Mouse (Mus musculus) gonadal fat pad, adult 2 months (tissue): ENCODE measurements around the gene Sdr9c7. TPM values are rescaled to one million over a fixed set of nuclear protein-coding genes. Genes with fewer than 3 reads are reported as not detected.
A peak's percentile ranks its signal among the peaks of the same experiment; 100 is the strongest.
"Not testable (repeated sequence)": the region's sequence is repeated elsewhere in the genome, so short reads cannot be mapped to it uniquely, and the experiment has no call there.

ENCODE experiments used
- DNase-seq: peaks from one replicate; pipeline ENCODE4 v3.0.0-alpha.2; 2012; ENCODE audit warnings: low read depth
- polyA plus RNA-seq: library from polyadenylated mRNA; depleted of rRNA; stranded (reverse); fragments of >200 nt; gene quantifications from 2 replicates; pipeline ENCODE4 v1.2.3, GENCODE M21; 2012; rRNA removed

Gene Sdr9c7
- polyA plus RNA-seq, result 0.04 and 0.30 TPM in 2 replicates

DNA sequence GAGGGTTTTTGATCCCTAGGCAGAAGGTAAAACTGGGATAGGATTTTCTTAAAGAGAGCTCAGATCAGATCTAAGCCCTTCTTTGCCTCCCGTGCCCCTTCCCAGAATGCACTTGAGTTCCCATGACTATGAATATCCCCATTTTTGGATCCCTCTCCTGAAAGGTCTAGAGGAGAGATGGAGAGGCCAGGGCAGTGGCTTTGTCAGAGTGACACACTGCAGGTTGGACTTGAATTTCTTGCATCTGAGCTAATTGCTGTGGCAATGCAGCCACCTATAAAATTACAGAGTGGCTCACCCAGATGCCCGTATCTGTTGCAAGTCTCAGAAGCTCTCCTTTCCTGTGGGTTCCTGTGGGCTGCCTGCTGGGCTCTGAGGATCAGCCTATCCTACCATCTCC, at the start of gene Sdr9c7:
Gene Sdr9c7, plus strand, starts transcription at position 301 of the 400 bp plus-strand sequence.
- no peak for DNase-seq

GRCm38 (mm10) chr10:127849628-127850027, 48.7 kb upstream of the Sdr9c7 start, which contains the start of gene Rdh19:
Rdh19 (plus strand) TSS chr10:127849928.
- DNase-seq, result no peak

GRCm38 (mm10) chr10:127856376-127856775, 41.9 kb upstream of the Sdr9c7 start:
- no peak for DNase-seq

- no peak for DNase-seq
These were observed 33.4 kb upstream of the Sdr9c7 start for GRCm38 (mm10) chr10:127864931-127865330.

- DNase-seq, result no peak
These were observed 32.1 kb upstream of the Sdr9c7 start, which contains the start of gene Rdh16f2 for GRCm38 (mm10) chr10:127866232-127866631. Rdh16f2 (plus strand) TSS chr10:127866474.

- no peak for DNase-seq
These were observed 25.8 kb upstream of the Sdr9c7 start for GRCm38 (mm10) chr10:127872484-127872883.

DNA sequence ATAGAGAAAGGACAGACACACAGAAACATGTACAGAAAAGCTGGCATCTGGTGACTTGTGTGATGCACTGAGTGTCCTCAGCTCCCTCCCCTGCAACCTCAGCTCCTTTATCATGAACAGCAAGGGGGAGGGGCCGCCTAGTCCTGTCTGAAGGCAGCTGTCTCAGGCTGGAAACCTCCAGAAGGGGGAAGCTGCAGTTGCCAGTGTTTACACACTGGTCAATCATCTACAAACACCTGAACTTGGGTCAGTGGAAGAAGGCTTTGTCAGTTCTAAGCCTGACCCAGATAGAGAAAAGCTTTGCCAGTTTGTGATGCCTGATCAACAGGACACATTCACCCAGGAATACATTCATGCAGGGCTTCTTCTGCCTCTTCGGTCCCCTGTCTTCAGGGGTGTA, 20.6 kb upstream of the Sdr9c7 start:
- no peak for DNase-seq

DNA sequence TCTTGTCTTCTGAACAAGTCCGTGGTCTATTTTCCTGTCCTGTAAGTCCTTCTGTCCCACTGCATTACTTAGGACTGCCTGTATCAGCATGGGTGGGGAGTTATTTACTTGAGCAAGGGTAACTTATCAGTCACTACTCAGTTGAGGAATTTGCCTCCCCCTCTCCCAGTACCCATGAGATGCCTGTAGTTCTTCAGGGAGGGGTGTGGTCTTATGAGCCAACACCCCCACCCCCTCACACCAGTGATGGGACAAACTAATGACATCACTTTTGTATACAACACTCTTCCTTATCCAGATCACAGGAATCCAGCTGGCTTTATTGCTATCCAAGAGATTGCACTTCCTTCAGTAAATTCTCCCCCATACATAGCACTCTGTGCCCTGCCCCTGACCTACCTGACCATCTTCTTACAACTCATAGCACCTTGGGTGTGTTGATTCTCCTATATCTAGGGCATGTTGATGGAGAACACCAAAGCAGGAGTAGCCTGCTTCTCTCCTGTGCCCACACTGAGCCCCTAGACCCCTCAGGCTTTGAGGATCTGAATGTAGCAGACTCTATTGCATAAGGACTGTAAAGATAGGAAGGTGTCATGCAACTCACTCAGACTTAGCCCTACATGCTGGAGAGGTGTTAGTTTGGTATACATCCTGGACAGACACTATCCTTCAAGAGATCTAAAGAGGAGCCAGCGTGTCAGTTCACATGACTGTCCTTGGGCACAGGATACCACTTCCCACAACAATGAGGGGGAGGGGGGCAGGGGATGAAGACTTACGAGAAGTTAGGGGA, 19.9 kb upstream of the Sdr9c7 start:
- no peak for DNase-seq

- DNase-seq, result no peak
These were observed 19.1 kb upstream of the Sdr9c7 start for GRCm38 (mm10) chr10:127879155-127879688.

DNA sequence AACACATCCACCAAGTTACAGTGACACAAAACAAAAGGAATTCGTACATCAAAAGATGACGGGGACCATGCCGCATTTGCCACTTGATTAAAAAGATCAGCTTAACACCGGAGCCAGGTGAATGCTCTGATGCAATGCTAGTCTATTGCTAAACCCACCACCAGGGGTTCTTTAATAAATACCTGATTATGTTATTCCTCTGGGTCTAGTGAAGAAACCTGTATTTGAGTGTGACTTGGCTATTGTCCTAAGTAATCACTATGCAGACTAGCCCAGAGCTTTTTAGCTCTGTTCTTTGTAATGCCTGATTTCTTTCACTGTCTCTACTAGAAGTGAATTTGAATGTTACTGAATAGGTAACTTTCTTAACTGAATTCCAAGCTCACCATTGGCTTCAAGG, 17.3 kb upstream of the Sdr9c7 start:
- peak; percentile 61 for DNase-seq

DNA sequence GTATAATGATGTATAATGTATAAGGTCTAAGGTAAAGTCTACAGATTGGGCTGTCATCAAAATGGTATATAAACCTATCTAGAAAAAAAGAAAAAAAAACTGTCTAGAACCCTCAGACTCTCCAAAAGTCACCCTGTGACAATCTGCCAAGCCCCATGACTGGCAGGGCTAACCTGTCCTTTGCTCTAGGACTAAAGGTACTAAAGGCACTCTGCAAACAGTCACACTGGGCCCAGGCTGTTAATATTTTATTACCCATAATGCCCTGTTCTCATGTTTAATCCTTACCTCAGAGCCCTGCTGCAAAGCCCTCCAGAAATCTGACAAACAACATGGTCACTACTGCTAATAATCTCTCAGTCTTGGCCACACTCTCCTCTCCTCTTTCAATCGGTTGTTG, 11.8 kb upstream of the Sdr9c7 start:
- no peak for DNase-seq

DNA sequence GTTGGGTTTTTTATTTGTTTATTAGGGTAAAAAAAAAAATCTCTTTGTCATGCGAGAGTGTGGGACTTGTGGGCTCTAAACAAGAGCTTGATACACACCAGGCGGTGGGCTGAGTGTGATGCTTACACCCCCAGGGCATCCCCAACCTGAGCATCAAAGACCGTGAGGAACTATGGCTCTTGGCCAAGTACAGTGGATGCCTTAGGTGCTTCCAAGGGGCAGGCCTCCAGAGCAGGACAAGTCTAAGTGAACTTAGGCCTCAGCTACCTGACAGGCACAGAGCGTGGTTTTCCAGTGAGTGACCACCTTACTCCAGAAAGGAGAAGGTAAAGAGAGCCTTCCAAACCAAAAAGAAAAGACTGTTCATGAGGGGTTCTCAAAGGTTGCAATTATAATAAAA, 11.3 kb upstream of the Sdr9c7 start:
- no peak for DNase-seq

DNA sequence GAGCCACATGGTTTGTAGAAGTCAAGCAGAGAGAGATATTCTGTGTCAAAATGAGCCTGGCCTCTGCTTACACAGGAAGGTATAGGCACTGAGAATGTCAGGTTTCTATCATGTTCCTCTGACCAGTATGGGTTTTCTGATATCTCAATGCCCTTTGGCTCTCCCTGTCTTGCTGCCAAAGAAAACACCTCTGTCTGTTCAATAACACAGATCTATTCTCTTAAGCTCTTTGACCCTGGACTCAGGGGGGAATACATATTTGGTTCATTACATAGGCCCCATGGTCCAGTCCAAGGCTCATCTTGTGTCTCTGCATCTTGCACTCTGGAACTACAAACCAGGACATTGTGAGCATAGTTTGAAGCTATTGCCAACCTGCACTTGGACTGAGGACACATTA, 9.7 kb upstream of the Sdr9c7 start, which contains the start of gene Rdh7:
Gene Rdh7, minus strand, starts transcription at position 213 of the 400 bp plus-strand sequence.
- no peak for DNase-seq

- no peak for DNase-seq
These were observed 6.8 kb upstream of the Sdr9c7 start for GRCm38 (mm10) chr10:127891481-127891880.

DNA sequence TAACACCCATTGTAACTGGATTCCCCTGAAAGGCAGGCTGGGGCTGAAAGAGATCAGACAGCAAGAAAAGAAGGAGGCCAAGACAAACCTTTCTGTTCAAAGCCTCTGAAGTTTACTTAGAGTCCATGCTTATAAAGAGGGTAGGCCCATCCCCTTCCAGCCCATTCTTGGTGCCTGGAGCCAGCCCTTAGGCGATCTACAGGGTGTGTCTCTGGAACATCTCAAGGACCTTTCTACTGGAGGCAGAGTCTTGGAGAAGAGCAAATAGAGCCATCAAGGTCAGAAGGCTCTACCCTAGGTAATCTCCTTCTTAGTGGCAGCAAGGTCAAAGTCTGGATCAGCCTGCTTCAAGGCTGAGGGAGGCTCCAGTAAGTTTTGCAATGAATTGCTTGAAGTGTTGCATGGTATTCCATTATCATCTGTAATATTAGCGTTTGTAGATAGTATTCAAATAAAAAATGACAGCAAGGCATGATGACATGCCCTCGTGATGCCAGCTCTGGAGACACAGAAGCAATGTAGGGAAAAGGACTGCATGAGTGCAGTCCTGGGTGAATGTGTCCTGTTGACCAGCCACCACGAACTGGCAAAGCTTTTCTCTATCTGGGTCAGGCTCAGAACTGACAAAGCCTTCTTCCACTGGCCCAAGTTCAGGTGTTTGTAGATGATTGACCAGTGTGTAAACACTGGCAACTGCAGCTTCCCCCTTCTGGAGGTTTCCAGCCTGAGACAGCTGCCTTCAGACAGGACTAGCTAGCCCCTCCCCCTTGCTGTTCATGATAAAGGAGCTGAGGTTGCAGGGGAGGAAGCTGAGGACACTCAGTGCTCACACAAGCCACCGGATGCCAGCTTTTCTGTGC, 4.9 kb upstream of the Sdr9c7 start:
- DNase-seq, result not testable (repeated sequence)

- DNase-seq, result no peak
These were observed 1.6 kb upstream of the Sdr9c7 start for GRCm38 (mm10) chr10:127896705-127897104.

DNA sequence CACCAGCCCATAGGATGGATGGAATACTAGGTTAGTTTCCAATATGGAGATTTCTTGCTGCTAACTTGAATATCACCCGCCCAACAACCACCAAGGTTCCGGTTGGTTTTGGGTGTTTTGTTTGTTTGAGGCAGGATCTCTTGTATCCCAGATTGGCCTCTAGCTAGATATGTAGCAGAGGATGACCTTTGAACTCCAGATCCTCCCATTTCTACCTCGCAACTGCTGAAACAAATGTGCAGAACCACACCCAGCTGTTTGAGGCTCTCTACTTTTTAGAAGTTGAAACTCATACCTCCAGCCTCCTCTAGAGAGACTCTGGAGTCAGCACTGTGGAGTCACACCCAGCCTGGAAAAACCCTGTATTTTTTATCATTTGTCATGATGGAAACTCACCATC, 812 bp upstream of the Sdr9c7 start:
- DNase-seq, result no peak

- no peak for DNase-seq
These were observed 1.5 kb downstream of the Sdr9c7 start for GRCm38 (mm10) chr10:127899783-127900182.

- no peak for DNase-seq
These were observed 3.4 kb downstream of the Sdr9c7 start for GRCm38 (mm10) chr10:127901751-127902150.

GRCm38 (mm10) chr10:127903116-127903515, 4.8 kb downstream of the Sdr9c7 start:
- no peak for DNase-seq

DNA sequence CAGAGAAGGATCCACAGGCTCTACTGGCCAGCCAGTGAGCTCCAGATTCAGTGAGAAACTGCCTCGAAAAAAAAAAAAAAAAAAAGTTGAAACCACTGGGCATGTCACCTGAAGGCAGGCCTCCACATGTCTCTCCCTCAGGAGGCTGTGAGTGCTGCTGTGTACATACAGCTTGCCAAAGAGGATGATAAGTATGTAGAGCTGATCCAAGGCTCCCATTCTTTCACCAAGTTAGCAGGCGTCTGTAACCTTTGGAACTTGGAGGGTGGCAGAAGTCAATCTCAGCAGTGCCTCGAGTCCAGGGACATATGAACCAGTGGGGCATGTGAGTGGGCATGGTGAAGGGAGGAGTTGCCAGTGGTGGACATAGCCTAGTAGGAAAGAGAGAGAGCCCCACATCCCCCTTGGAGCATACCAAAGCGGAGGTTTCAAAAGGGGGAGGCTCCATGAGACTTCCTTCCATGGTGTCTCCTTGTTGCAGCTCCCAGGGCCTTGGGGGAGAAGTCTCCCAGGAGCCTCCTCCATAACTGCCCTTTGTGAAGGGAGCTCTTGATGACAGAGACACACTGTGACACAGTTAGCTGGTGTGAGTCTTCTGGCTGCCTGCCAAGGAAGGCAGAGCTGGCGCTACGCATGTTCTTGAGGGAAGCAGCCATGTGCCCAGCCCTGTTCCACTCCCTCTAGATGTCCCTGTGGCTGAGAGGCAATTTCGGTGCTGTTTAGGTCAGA, 6.6 kb downstream of the Sdr9c7 start:
- DNase-seq, result no peak

- DNase-seq, result no peak
These were observed 7.8 kb downstream of the Sdr9c7 start for GRCm38 (mm10) chr10:127906138-127906537.
